Mouse (Mus musculus): ENCODE measurements around the gene Noto. TPM values are rescaled to one million over a fixed set of nuclear protein-coding genes. Genes with fewer than 3 reads are reported as not detected.

Noto gene
- total and polyA plus RNA-seq, 3 experiments: not detected

- no peak for DNase-seq (ENCODE audit: low read depth, low spot score)
- Histone ChIP-seq H3K9ac (ENCODE audit: control insufficient read depth, low read depth, low read length, poor library complexity, severe bottlenecking) (no peak overlapping the region), H3K27ac (ENCODE audit: control insufficient read depth, low read depth, low read length) (no peak overlapping the region), H3K27me3 (ENCODE audit: control insufficient read depth in 1 of 2, insufficient read depth in 2 of 2, low read length in 2 of 2) (peaks cover 5 to 13% of the 10 kb centered on the region in 2 experiments; a peak in 2 of 4 replicates), H3K4me3 (ENCODE audit: control insufficient read depth in 1 of 2, insufficient read depth in 1 of 2, low read depth in 2 of 2, low read length in 2 of 2) (no peak overlapping the region), H3K36me3 (ENCODE audit: control insufficient read depth in 1 of 2, insufficient read depth in 2 of 2, low read length in 2 of 2) (peaks cover 0 to 2% of the 10 kb centered on the region in 2 experiments; a peak in 1 of 4 replicates), H3K4me1 (ENCODE audit: control insufficient read depth in 1 of 2, insufficient read depth in 2 of 2, low read length in 2 of 2) (peaks cover 0 to 8% of the 10 kb centered on the region in 2 experiments; a peak in 2 of 4 replicates), H3K9me3 (replicated peaks; ENCODE audit: insufficient read depth, low read length) (no peaks in the 10 kb centered on the region), H3K79me2 (ENCODE audit: control insufficient read depth, insufficient read depth, low read length, poor library complexity) (no peaks in the 10 kb centered on the region)
- TF ChIP-seq ZC3H11A (IDR thresholded peaks at IDR 0.05; ENCODE audit: low read depth, low read length) (no peak), USF2 (IDR thresholded peaks at IDR 0.05; ENCODE audit: borderline replicate concordance in 1 of 2, insufficient read depth in 1 of 2, low read depth in 1 of 2, low read length in 2 of 2) (no peak), NRF1 (IDR thresholded peaks at IDR 0.05; ENCODE audit: insufficient read depth, low read depth, low read length, poor library complexity, severe bottlenecking) (no peak), KAT2A (conservative IDR thresholded peaks at IDR 0.05; ENCODE audit: low read depth, low read length) (no peak), MXI1 (IDR thresholded peaks at IDR 0.05; ENCODE audit: low read depth, low read length) (no peak), ELF1 (IDR thresholded peaks at IDR 0.05; ENCODE audit: low read depth, low read length) (no peak), TCF12 (IDR thresholded peaks at IDR 0.05; ENCODE audit: low read depth, low read length) (no peak), SMC3 (IDR thresholded peaks at IDR 0.05; ENCODE audit: low read depth, low read length) (no peak), BHLHE40 (IDR thresholded peaks at IDR 0.05; ENCODE audit: borderline replicate concordance, low read depth, low read length) (no peak), HCFC1 (IDR thresholded peaks at IDR 0.05; ENCODE audit: low read depth, low read length) (no peak), TAL1 (IDR thresholded peaks at IDR 0.05; ENCODE audit: low read length) (no peak), ZNF384 (IDR thresholded peaks at IDR 0.05; ENCODE audit: low read depth, low read length) (no peak), MYC (IDR thresholded peaks at IDR 0.05; ENCODE audit: low read depth, low read length) (no peak)
Measured at GRCm38 (mm10) chr6:85403039-85403438, 20.6 kb upstream of the Noto start.

GRCm38 (mm10) chr6:85409003-85409402 is 14.7 kb upstream of the Noto start:
- no peak overlapping the region for H3K9ac ChIP-seq (ENCODE audit: control insufficient read depth, low read depth, low read length, poor library complexity, severe bottlenecking)
- no peak overlapping the region for H3K4me3 ChIP-seq (ENCODE audit: control insufficient read depth in 1 of 2, insufficient read depth in 1 of 2, low read depth in 2 of 2, low read length in 2 of 2)
- no peaks in the 10 kb centered on the region for H3K79me2 ChIP-seq (ENCODE audit: control insufficient read depth, insufficient read depth, low read length, poor library complexity)
- no peak for TF ChIP-seq ELF1 (IDR thresholded peaks at IDR 0.05; ENCODE audit: low read depth, low read length)
- TF ChIP-seq MXI1 (IDR thresholded peaks at IDR 0.05; ENCODE audit: low read depth, low read length): no peak
- TF ChIP-seq POLR2AphosphoS5 (IDR thresholded peaks at IDR 0.05; ENCODE audit: borderline replicate concordance, low read depth, low read length): no peak
- TF ChIP-seq MEF2A (IDR thresholded peaks at IDR 0.05; ENCODE audit: extremely low read depth, insufficient replicate concordance, low read depth, low read length, poor library complexity, severe bottlenecking): no peak
- TF ChIP-seq ZC3H11A (IDR thresholded peaks at IDR 0.05; ENCODE audit: low read depth, low read length): no peak
- TF ChIP-seq USF1 (IDR thresholded peaks at IDR 0.05; ENCODE audit: low read depth, low read length): no peak
- TF ChIP-seq CTCF (IDR thresholded peaks at IDR 0.05 in 2 of 3, conservative IDR thresholded peaks at IDR 0.05 in 1 of 3; ENCODE audit: control insufficient read depth in 1 of 3, insufficient read depth in 1 of 3, low read depth in 2 of 3, low read length in 3 of 3, poor library complexity in 1 of 3, severe bottlenecking in 1 of 3): no peak
- no peak for TF ChIP-seq NRF1 (IDR thresholded peaks at IDR 0.05; ENCODE audit: insufficient read depth, low read depth, low read length, poor library complexity, severe bottlenecking)
- TF ChIP-seq SMC3 (IDR thresholded peaks at IDR 0.05; ENCODE audit: low read depth, low read length): no peak
- no peak for TF ChIP-seq E2F4 (IDR thresholded peaks at IDR 0.05; ENCODE audit: borderline replicate concordance, low read depth, low read length)
- H3K4me1 ChIP-seq (ENCODE audit: control insufficient read depth in 1 of 2, insufficient read depth in 2 of 2, low read length in 2 of 2): no peaks in the 10 kb centered on the region
- H3K9me3 ChIP-seq (replicated peaks; ENCODE audit: insufficient read depth, low read length): no peaks in the 10 kb centered on the region
- H3K36me3 ChIP-seq (ENCODE audit: control insufficient read depth in 1 of 2, insufficient read depth in 2 of 2, low read length in 2 of 2): no peaks in the 10 kb centered on the region
- H3K27me3 ChIP-seq (ENCODE audit: control insufficient read depth in 1 of 2, insufficient read depth in 2 of 2, low read length in 2 of 2): peaks cover 5 to 12% of the 10 kb centered on the region in 2 experiments; a peak in 2 of 4 replicates
- DNase-seq (ENCODE audit: low read depth, low spot score): no peak
- no peak overlapping the region for H3K27ac ChIP-seq (ENCODE audit: control insufficient read depth, low read depth, low read length)
